ENCODE assay signal across 21 mouse cellular contexts in genomic region chr1:151604328-151604727, GRCm38 (mm10).
"Had no signal": no experiment of that assay in that cellular context is flagged by ENCODE, and none has a peak within 500 bp of the region (broad histone marks: within the 10 kb centered on the region; RNA-seq: fewer than 3 reads in every experiment).

No protein-coding gene starts in this region.

- H3K9ac ChIP-seq: forebrain, postnatal 0 days; heart, embryonic 12.5 days; hindbrain, embryonic 13.5 days; hindbrain, embryonic 15.5 days; limb, embryonic 12.5 days; liver, embryonic 13.5 days had no signal

- H3K27ac ChIP-seq: heart, embryonic 10.5 days; hindbrain, embryonic 13.5 days; hindbrain, embryonic 15.5 days; hindbrain, postnatal 0 days; kidney, postnatal 0 days; left cerebral cortex, adult 2 months; limb, embryonic 10.5 days; limb, embryonic 12.5 days; liver, embryonic 13.5 days had no signal

- DNase-seq: forebrain, postnatal 0 days; gastrocnemius, postnatal 10 days; gastrocnemius, postnatal 36 days; heart, postnatal 10 days; heart, postnatal 36 days; kidney, adult 11 months; kidney, adult 2 months; kidney, adult 9 months; kidney, postnatal 14 days; kidney, postnatal 36 days; liver, embryonic 13.5 days had no signal

- H3K36me3 ChIP-seq: heart, embryonic 10.5 days; heart, embryonic 12.5 days; hindbrain, embryonic 13.5 days; hindbrain, embryonic 15.5 days; limb, embryonic 10.5 days; limb, embryonic 12.5 days; liver, embryonic 13.5 days had no signal

- H3K27me3 ChIP-seq: heart, embryonic 12.5 days; hindbrain, embryonic 13.5 days; hindbrain, embryonic 15.5 days; limb, embryonic 12.5 days; liver, embryonic 13.5 days had no signal

- ATAC-seq: forebrain, postnatal 0 days; hindbrain, postnatal 0 days; intestine, embryonic 16.5 days had no signal

- H3K4me3 ChIP-seq: heart, embryonic 10.5 days; heart, embryonic 12.5 days; hindbrain, embryonic 13.5 days; hindbrain, embryonic 15.5 days; left cerebral cortex, adult 2 months; limb, embryonic 10.5 days; limb, embryonic 12.5 days; liver, embryonic 13.5 days had no signal

- H3K4me2 ChIP-seq: heart, embryonic 12.5 days; hindbrain, embryonic 13.5 days; hindbrain, embryonic 15.5 days; limb, embryonic 12.5 days; liver, embryonic 13.5 days had no signal

- H3K9me3 ChIP-seq: heart, embryonic 10.5 days; heart, embryonic 12.5 days; hindbrain, embryonic 13.5 days; hindbrain, embryonic 15.5 days; limb, embryonic 10.5 days; limb, embryonic 12.5 days; liver, embryonic 13.5 days had no signal

- H3K4me1 ChIP-seq: heart, embryonic 10.5 days; heart, embryonic 12.5 days; hindbrain, embryonic 13.5 days; hindbrain, embryonic 15.5 days had no signal
